24 mouse cellular contexts compared by ENCODE assay signal in genomic region chr13:102594201-102594600, GRCm38 (mm10).
DNase-seq lines count a peak whose midpoint lies in the region; ATAC-seq lines count a peak whose summit lies in the region.
"Had no signal": no experiment of that assay in that cellular context is flagged by ENCODE, and none has a peak within 500 bp of the region (broad histone marks: within the 10 kb centered on the region; RNA-seq: fewer than 3 reads in every experiment).

No protein-coding gene starts in this region.

- WGBS in midbrain, embryonic 11.5 days, result 89% methylated on average over 3 of the region's 3 CpGs

- no peak overlapping the region for H3K4me3 ChIP-seq in midbrain, embryonic 11.5 days (ENCODE audit: low read depth, low read length)
- H3K4me3 ChIP-seq: erythroblast, embryonic 14.5 days; heart, embryonic 13.5 days; intestine, embryonic 15.5 days; limb, embryonic 15.5 days; liver, embryonic 15.5 days; megakaryocyte, embryonic 14.5 days had no signal

- H3K27me3 ChIP-seq in midbrain, embryonic 11.5 days (ENCODE audit: control insufficient read depth, insufficient read depth, low read length), result no peaks in the 10 kb centered on the region
- H3K27me3 ChIP-seq: heart, embryonic 13.5 days; intestine, embryonic 15.5 days; limb, embryonic 15.5 days; liver, embryonic 15.5 days had no signal

- H3K9ac ChIP-seq in midbrain, embryonic 11.5 days (ENCODE audit: low read length), result no peak overlapping the region
- H3K9ac ChIP-seq: heart, embryonic 13.5 days; hindbrain, embryonic 14.5 days; intestine, embryonic 15.5 days; limb, embryonic 15.5 days; liver, embryonic 15.5 days had no signal

- no peak overlapping the region for H3K4me2 ChIP-seq in midbrain, embryonic 11.5 days
- H3K4me2 ChIP-seq: heart, embryonic 13.5 days; hindbrain, embryonic 14.5 days; intestine, embryonic 15.5 days; limb, embryonic 15.5 days; liver, embryonic 15.5 days had no signal

- no peaks in the 10 kb centered on the region for H3K9me3 ChIP-seq in midbrain, embryonic 11.5 days (ENCODE audit: control insufficient read depth, low read length)
- H3K9me3 ChIP-seq: G1E; heart, embryonic 13.5 days; intestine, embryonic 15.5 days; limb, embryonic 15.5 days; liver, embryonic 15.5 days; megakaryocyte, embryonic 14.5 days had no signal

- no peak for ATAC-seq in midbrain, embryonic 11.5 days (ENCODE audit: low FRiP score)
- ATAC-seq in cerebellum, adult (ENCODE audit: insufficient number of reproducible peaks, low FRiP score, low TSS enrichment), result no peak
- ATAC-seq: activated CD4-positive, CD25-positive, alpha-beta regulatory T cell, adult 4 months; forebrain, embryonic 16.5 days; intestine, embryonic 15.5 days had no signal

- no peaks in the 10 kb centered on the region for H3K36me3 ChIP-seq in midbrain, embryonic 11.5 days (ENCODE audit: control insufficient read depth, insufficient read depth, low read length)
- H3K36me3 ChIP-seq: G1E; heart, embryonic 13.5 days; intestine, embryonic 15.5 days; limb, embryonic 15.5 days; liver, embryonic 15.5 days had no signal

- peaks cover 10% of the 10 kb centered on the region for H3K4me1 ChIP-seq in midbrain, embryonic 11.5 days (ENCODE audit: control insufficient read depth, insufficient read depth, low read length)
- H3K4me1 ChIP-seq: liver, embryonic 15.5 days had no signal

- peak; percentile 85 for DNase-seq in heart, adult 11 months
- no peak for DNase-seq in heart, postnatal 4 days
- peak; percentile 51 for DNase-seq in urinary bladder, postnatal 14 days (ENCODE audit: low spot score)
- no peak for DNase-seq in urinary bladder, postnatal 4 days (ENCODE audit: low spot score in 2 of 2)
- DNase-seq in lung, postnatal 36 days, result peak; percentile 72
- no peak for DNase-seq in midbrain, embryonic 11.5 days (ENCODE audit: low spot score, missing footprints)
- no peak for DNase-seq in spleen, postnatal 36 days (ENCODE audit: low spot score in 2 of 2)
- DNase-seq: adrenal gland, postnatal 14 days; cerebellum, adult 18-20 months; cerebellum, postnatal 36 days; kidney, postnatal 4 days; right cerebral cortex, postnatal 14 days; thymus, postnatal 36 days had no signal

- H3K27ac ChIP-seq in midbrain, embryonic 11.5 days (ENCODE audit: low read depth, low read length), result no peak overlapping the region
- H3K27ac ChIP-seq: heart, embryonic 13.5 days; hindbrain, embryonic 14.5 days; intestine, embryonic 15.5 days; limb, embryonic 15.5 days; liver, embryonic 15.5 days had no signal

Comparison
In these comparisons a context has a peak if more than half of its experiments do, and no peak if none do; other contexts are left out.
1. DNase-seq: peak in heart, adult 11 months (single experiment), urinary bladder, postnatal 14 days (single experiment) and lung, postnatal 36 days (single experiment); none in heart, postnatal 4 days (single experiment), urinary bladder, postnatal 4 days (0 of 2), midbrain, embryonic 11.5 days (single experiment) and spleen, postnatal 36 days (0 of 2).